Mouse (Mus musculus): ENCODE data around the gene Gm28079.
"Not testable (repeated sequence)": the region's sequence is repeated elsewhere in the genome, so short reads cannot be mapped to it uniquely, and the experiment has no call there.

The Gm28079 gene

GRCm38 (mm10) chrY:70014799-70015198 lies at the start of gene Gm28079:
Gene Gm28079 (minus strand): TSS chrY:70014899.
- not testable (repeated sequence) for DNase-seq (ENCODE audit: inconsistent age in 2 of 2, low spot score in 1 of 2)
